ENCODE assay signal across 9 mouse cellular contexts in genomic region chr3:103574566-103575155, GRCm38 (mm10). TPM values are rescaled to one million over a fixed set of nuclear protein-coding genes. Genes with fewer than 3 reads are reported as not detected.
DNase-seq lines count a peak whose midpoint lies in the region; ATAC-seq and TF ChIP-seq lines count a peak whose summit lies in the region.
"Had no signal": no experiment of that assay in that cellular context is flagged by ENCODE, and none has a peak within 500 bp of the region (broad histone marks: within the 10 kb centered on the region; RNA-seq: fewer than 3 reads in every experiment).

No protein-coding gene starts in this region.

- H3K9me3 ChIP-seq in intestine, embryonic 14.5 days (ENCODE audit: control insufficient read depth, low read length): no peaks in the 10 kb centered on the region
- no peaks in the 10 kb centered on the region for H3K9me3 ChIP-seq in intestine, postnatal 0 days (ENCODE audit: control insufficient read depth)
- no peaks in the 10 kb centered on the region for H3K9me3 ChIP-seq in embryonic facial prominence, embryonic 11.5 days (replicated peaks; ENCODE audit: control insufficient read depth, low read length)
- no peaks in the 10 kb centered on the region for H3K9me3 ChIP-seq in hindbrain, embryonic 11.5 days (ENCODE audit: control insufficient read depth, low read length)
- H3K9me3 ChIP-seq in liver, embryonic 12.5 days (replicated peaks): no peaks in the 10 kb centered on the region
- H3K9me3 ChIP-seq: megakaryocyte, embryonic 14.5 days had no signal

- H3K36me3 ChIP-seq in intestine, embryonic 14.5 days (ENCODE audit: control insufficient read depth, insufficient read depth, low read length): no peaks in the 10 kb centered on the region
- H3K36me3 ChIP-seq in intestine, postnatal 0 days (ENCODE audit: control insufficient read depth, insufficient read depth): no peaks in the 10 kb centered on the region
- H3K36me3 ChIP-seq in embryonic facial prominence, embryonic 11.5 days (replicated peaks; ENCODE audit: control insufficient read depth, insufficient read depth, low read depth, low read length): no peaks in the 10 kb centered on the region
- H3K36me3 ChIP-seq in hindbrain, embryonic 11.5 days (ENCODE audit: control insufficient read depth, insufficient read depth, low read length): no peaks in the 10 kb centered on the region
- H3K36me3 ChIP-seq in liver, embryonic 12.5 days: no peaks in the 10 kb centered on the region

- H3K27ac ChIP-seq in intestine, embryonic 14.5 days (ENCODE audit: low read depth): no peak overlapping the region
- H3K27ac ChIP-seq in intestine, postnatal 0 days (ENCODE audit: low read depth, low read length): no peak overlapping the region
- no peak overlapping the region for H3K27ac ChIP-seq in embryonic facial prominence, embryonic 11.5 days (replicated peaks; ENCODE audit: low read depth, low read length)
- no peak overlapping the region for H3K27ac ChIP-seq in hindbrain, embryonic 11.5 days (ENCODE audit: low read depth, low read length)
- H3K27ac ChIP-seq in liver, embryonic 12.5 days: no peak overlapping the region

- 14% methylated on average over 22 of the region's 22 CpGs for WGBS in intestine, embryonic 14.5 days
- WGBS in intestine, postnatal 0 days: 22% methylated on average over 22 of the region's 22 CpGs
- 3% methylated on average over 22 of the region's 22 CpGs for WGBS in embryonic facial prominence, embryonic 11.5 days
- WGBS in hindbrain, embryonic 11.5 days: 6% methylated on average over 22 of the region's 22 CpGs
- WGBS in liver, embryonic 12.5 days (ENCODE audit: insufficient replicate concordance): 12% methylated on average over 22 of the region's 22 CpGs

- no peak for DNase-seq in intestine, embryonic 14.5 days (ENCODE audit: low spot score)
- DNase-seq in embryonic facial prominence, embryonic 11.5 days (ENCODE audit: low spot score): no peak
- DNase-seq in hindbrain, embryonic 11.5 days (ENCODE audit: low spot score): peak; percentile 57
- peak; percentile 46 for DNase-seq in neural tube, embryonic 10.5 days (ENCODE audit: extremely low spot score, low spot score)
- DNase-seq in kidney, adult 11 months: no peak

- peaks cover 18% of the 10 kb centered on the region for H3K4me1 ChIP-seq in intestine, embryonic 14.5 days (replicated peaks; ENCODE audit: control insufficient read depth, insufficient read depth, low read length)
- no peaks in the 10 kb centered on the region for H3K4me1 ChIP-seq in intestine, postnatal 0 days (replicated peaks; ENCODE audit: control insufficient read depth, insufficient read depth, low read length)
- H3K4me1 ChIP-seq in embryonic facial prominence, embryonic 11.5 days (ENCODE audit: control insufficient read depth, insufficient read depth, low read length): peaks cover 10% of the 10 kb centered on the region
- peaks cover 14% of the 10 kb centered on the region for H3K4me1 ChIP-seq in hindbrain, embryonic 11.5 days (replicated peaks; ENCODE audit: control insufficient read depth, insufficient read depth, low read length)
- peaks cover 11% of the 10 kb centered on the region; the same call in 1 of the 2 replicates for H3K4me1 ChIP-seq in liver, embryonic 12.5 days

- ATAC-seq in intestine, embryonic 14.5 days (replicated peaks; ENCODE audit: low FRiP score, low TSS enrichment, low read depth): no peak
- no peak for ATAC-seq in intestine, postnatal 0 days
- ATAC-seq in embryonic facial prominence, embryonic 11.5 days (replicated peaks; ENCODE audit: insufficient number of reproducible peaks, low FRiP score, low TSS enrichment, low read depth): no peak
- ATAC-seq in hindbrain, embryonic 11.5 days (ENCODE audit: low FRiP score): no peak; the same call in 1 of the 2 replicates
- no peak for ATAC-seq in erythroblast, adult 5-6 weeks (replicated peaks; ENCODE audit: low FRiP score, poor library complexity, severe bottlenecking)
- no peak for ATAC-seq in liver, embryonic 12.5 days

- H3K4me2 ChIP-seq in intestine, embryonic 14.5 days (ENCODE audit: low read length): peak overlapping the region; percentile 91; the same call in 1 of the 2 replicates
- no peak overlapping the region for H3K4me2 ChIP-seq in intestine, postnatal 0 days (replicated peaks; ENCODE audit: low read depth)
- H3K4me2 ChIP-seq in embryonic facial prominence, embryonic 11.5 days (ENCODE audit: low read depth, low read length): peak overlapping the region; percentile 95; the same call in 1 of the 2 replicates
- H3K4me2 ChIP-seq in hindbrain, embryonic 11.5 days (replicated peaks; ENCODE audit: low read depth, low read length): peak overlapping the region; percentile 97; the same call in 1 of the 2 replicates
- H3K4me2 ChIP-seq in liver, embryonic 12.5 days: no peak overlapping the region; the same call in 1 of the 2 replicates

- H3K27me3 ChIP-seq in intestine, embryonic 14.5 days (replicated peaks; ENCODE audit: control insufficient read depth, insufficient read depth, low read length): peaks cover 58% of the 10 kb centered on the region
- H3K27me3 ChIP-seq in intestine, postnatal 0 days (replicated peaks; ENCODE audit: control insufficient read depth, insufficient read depth, low read length): peaks cover 64% of the 10 kb centered on the region
- H3K27me3 ChIP-seq in embryonic facial prominence, embryonic 11.5 days (ENCODE audit: control insufficient read depth, insufficient read depth, low read length): peaks cover 50% of the 10 kb centered on the region
- H3K27me3 ChIP-seq in hindbrain, embryonic 11.5 days (ENCODE audit: control insufficient read depth, insufficient read depth, low read length): peaks cover 53% of the 10 kb centered on the region
- H3K27me3 ChIP-seq in liver, embryonic 12.5 days (replicated peaks): peaks cover 87% of the 10 kb centered on the region

- H3K4me3 ChIP-seq in intestine, embryonic 14.5 days (ENCODE audit: low read depth, low read length): no peak overlapping the region
- H3K4me3 ChIP-seq in intestine, postnatal 0 days (ENCODE audit: low read depth, low read length): no peak overlapping the region
- H3K4me3 ChIP-seq in embryonic facial prominence, embryonic 11.5 days (ENCODE audit: low read depth, low read length): peak overlapping the region; percentile 43
- H3K4me3 ChIP-seq in hindbrain, embryonic 11.5 days (ENCODE audit: low read depth, low read length): peak overlapping the region; percentile 46
- H3K4me3 ChIP-seq in liver, embryonic 12.5 days: no peak overlapping the region
- H3K4me3 ChIP-seq: megakaryocyte, embryonic 14.5 days had no signal

- no peak overlapping the region for H3K9ac ChIP-seq in intestine, embryonic 14.5 days (ENCODE audit: low read length)
- H3K9ac ChIP-seq in intestine, postnatal 0 days (ENCODE audit: low read depth, low read length): no peak overlapping the region
- H3K9ac ChIP-seq in embryonic facial prominence, embryonic 11.5 days (replicated peaks; ENCODE audit: low read length): no peak overlapping the region
- H3K9ac ChIP-seq in hindbrain, embryonic 11.5 days (ENCODE audit: low read depth, low read length): no peak overlapping the region
- H3K9ac ChIP-seq in liver, embryonic 12.5 days: no peak overlapping the region

- no peak for TF ChIP-seq CTCF in intestine, postnatal 0 days (IDR thresholded peaks at IDR 0.05; ENCODE audit: low read depth)

RNA-seq across cellular contexts. Expression of gene Syt6, which starts 0.4 kb away (rescaled TPM):
- polyA plus RNA-seq in intestine, embryonic 14.5 days (2014; fragmentation: Nextera tagmentation; extraction: Ambion mirVana): 1.7 TPM in 2 replicates
- polyA plus RNA-seq in intestine, postnatal 0 days (2015; fragmentation: Nextera tagmentation; extraction: Ambion mirVana): 0.56 and 0.60 TPM in 2 replicates
- polyA plus RNA-seq in embryonic facial prominence, embryonic 11.5 days (2014; fragmentation: Nextera tagmentation; extraction: Ambion mirVana): 3.2 and 4.5 TPM in 2 replicates
- 2.7 and 3.1 TPM in 2 replicates for polyA plus RNA-seq in hindbrain, embryonic 11.5 days (2014; fragmentation: Nextera tagmentation; extraction: Ambion mirVana)
- not detected in 2 replicates for total RNA-seq in erythroblast, adult 5-6 weeks (2015; ENCODE audit: low replicate concordance)
- total RNA-seq in erythroblast, adult 5-6 weeks (2017; ENCODE audit: low replicate concordance): 0.94 and 3.6 TPM in 2 replicates
- 0.14 and 0.19 TPM in 2 replicates for polyA plus RNA-seq in liver, embryonic 12.5 days (2016; fragmentation: Nextera tagmentation; extraction: Ambion mirVana)

Comparison
In these comparisons a context has a peak if more than half of its experiments do, and no peak if none do; other contexts are left out.
1. H3K4me2 ChIP-seq: peak in intestine, embryonic 14.5 days (single experiment), embryonic facial prominence, embryonic 11.5 days (single experiment) and hindbrain, embryonic 11.5 days (single experiment); none in intestine, postnatal 0 days (single experiment) and liver, embryonic 12.5 days (single experiment).
2. DNase-seq: peak in hindbrain, embryonic 11.5 days (single experiment) and neural tube, embryonic 10.5 days (single experiment); none in intestine, embryonic 14.5 days (single experiment), embryonic facial prominence, embryonic 11.5 days (single experiment) and kidney, adult 11 months (single experiment).
3. H3K4me3 ChIP-seq: peak in embryonic facial prominence, embryonic 11.5 days (single experiment) and hindbrain, embryonic 11.5 days (single experiment); none in intestine, embryonic 14.5 days (single experiment), intestine, postnatal 0 days (single experiment) and liver, embryonic 12.5 days (single experiment).